Mouse (Mus musculus): ENCODE data around the gene Sart3.

Sart3 gene

GRCm38 (mm10) chr5:113765641-113766526 lies 6.4 kb downstream of the Sart3 start:
- DNase-seq = no peak

- DNase-seq = no peak
These were observed 7.9 kb downstream of the Sart3 start for GRCm38 (mm10) chr5:113764426-113764825.

- DNase-seq = no peak
These were observed 10.7 kb downstream of the Sart3 start for GRCm38 (mm10) chr5:113761585-113761984.

GRCm38 (mm10) chr5:113755347-113756030 lies 16.8 kb downstream of the Sart3 start:
- no peak for DNase-seq

GRCm38 (mm10) chr5:113751521-113752157 lies 20.7 kb downstream of the Sart3 start:
- no peak for DNase-seq

- no peak for DNase-seq
These were observed 23.6 kb downstream of the Sart3 start for GRCm38 (mm10) chr5:113748556-113749331.

GRCm38 (mm10) chr5:113747629-113748028 lies 24.7 kb downstream of the Sart3 start:
- DNase-seq = no peak

GRCm38 (mm10) chr5:113737607-113738237 lies 34.6 kb downstream of the Sart3 start:
- DNase-seq = no peak

GRCm38 (mm10) chr5:113736522-113737164 lies 35.7 kb downstream of the Sart3 start:
- no peak for DNase-seq

- no peak for DNase-seq
These were observed 36.2 kb downstream of the Sart3 start for GRCm38 (mm10) chr5:113736113-113736502.

- peak; percentile 87 to 89 for DNase-seq
These were observed 36.8 kb downstream of the Sart3 start, which contains the start of gene Ficd for GRCm38 (mm10) chr5:113735345-113736112. Ficd (plus strand) TSS chr5:113735803.

GRCm38 (mm10) chr5:113735023-113735344 lies 37.3 kb downstream of the Sart3 start:
- DNase-seq = no peak

GRCm38 (mm10) chr5:113734376-113734775 lies 37.9 kb downstream of the Sart3 start:
- no peak for DNase-seq

- peak; percentile 70 for DNase-seq
These were observed 40.1 kb downstream of the Sart3 start for GRCm38 (mm10) chr5:113732182-113732581.

GRCm38 (mm10) chr5:113731174-113731573 lies 41.1 kb downstream of the Sart3 start:
- no peak for DNase-seq

GRCm38 (mm10) chr5:113730641-113731121 lies 41.6 kb downstream of the Sart3 start:
- DNase-seq = no peak

- no peak for DNase-seq
These were observed 43.6 kb downstream of the Sart3 start for GRCm38 (mm10) chr5:113728691-113729090.

GRCm38 (mm10) chr5:113728011-113728410 lies 44.3 kb downstream of the Sart3 start:
- DNase-seq = no peak

- DNase-seq = no peak
These were observed 45.1 kb downstream of the Sart3 start for GRCm38 (mm10) chr5:113727238-113727637.

- DNase-seq = no peak
These were observed 45.7 kb downstream of the Sart3 start for GRCm38 (mm10) chr5:113726618-113727017.

- no peak for DNase-seq
These were observed 46.9 kb downstream of the Sart3 start for GRCm38 (mm10) chr5:113725417-113725816.

Data from B cell, adult 2 months (primary cell).